Mouse (Mus musculus) forebrain, embryonic 14.5 days (tissue): ENCODE measurements around the gene Slamf7. TPM values are rescaled to one million over a fixed set of nuclear protein-coding genes. Genes with fewer than 3 reads are reported as not detected.

ENCODE experiments used
- ATAC-seq: fragments of 200-750 bp; cut with Nextera tagmentation; 2 replicates; pipeline ENCODE4 v1.8.0; 2017; ENCODE audit warnings: mild to moderate bottlenecking, moderate library complexity
- DNase-seq: peaks from one replicate; pipeline ENCODE4 v3.0.0-alpha.2; 2015; ENCODE audit warnings: low spot score
- H3K27ac ChIP-seq: fragments of 300-500 bp; sonication (generic); 2 replicates; pipeline ENCODE4 v1.5.1; 2014; ENCODE audit warnings: low read depth, mild to moderate bottlenecking, control low read depth, low read length, moderate library complexity
- H3K27me3 ChIP-seq: fragments of 300-500 bp; sonication (generic); replicated peaks from 2 replicates; pipeline ENCODE4 v1.6.1; 2014; ENCODE audit warnings: low read length, control low read depth, mixed read lengths; ENCODE audit not compliant: control insufficient read depth, insufficient read depth
- H3K36me3 ChIP-seq: fragments of 300-500 bp; sonication (generic); 2 replicates; pipeline ENCODE4 v1.6.1; 2014; ENCODE audit warnings: low read length, control low read depth; ENCODE audit not compliant: control insufficient read depth, insufficient read depth
- H3K4me1 ChIP-seq: fragments of 300-500 bp; sonication (generic); 2 replicates; pipeline ENCODE4 v1.6.1; 2014; ENCODE audit warnings: antibody characterized with exemption, low read length, control low read depth; ENCODE audit not compliant: control insufficient read depth, insufficient read depth
- H3K4me2 ChIP-seq: fragments of 300-500 bp; sonication (generic); 2 replicates; pipeline ENCODE4 v1.6.1; 2014; ENCODE audit warnings: mild to moderate bottlenecking, control low read depth, low read length
- H3K4me3 ChIP-seq: fragments of 300-500 bp; sonication (generic); 2 replicates; pipeline ENCODE4 v1.5.1; 2014; ENCODE audit warnings: low read depth, low read length, control low read depth
- H3K9ac ChIP-seq: fragments of 300-500 bp; sonication (generic); 2 replicates; pipeline ENCODE4 v1.6.1; 2014; ENCODE audit warnings: mild to moderate bottlenecking, low read length, control low read depth, moderate library complexity
- H3K9me3 ChIP-seq: fragments of 300-500 bp; sonication (generic); replicated peaks from 2 replicates; pipeline ENCODE4 v1.6.1; 2016; ENCODE audit warnings: low read length, control low read depth, mixed read lengths; ENCODE audit not compliant: control insufficient read depth
- WGBS: fragments of 180-500 bp; shearing (Covaris S2); extraction: QIAGEN DNeasy Blood & Tissue Kit; methylation state at CpG from one replicate; pipeline ENCODE4 v1.1.7; 2014; 5-methylcytosine and 5-hydroxymethylcytosine counted together
- microRNA-seq: library from miRNA; unstranded; fragments of <30 nt; microRNA quantifications from one replicate; pipeline ENCODE4, GENCODE M21; 2016
- polyA plus RNA-seq: library from polyadenylated mRNA; unstranded; fragments of >200 nt; fragmentation: Nextera tagmentation; extraction: Ambion mirVana; gene quantifications from 2 replicates; pipeline ENCODE4 v1.2.1, GENCODE M21; 2014

The Slamf7 gene
- polyA plus RNA-seq, 1 experiment from 2014 or later: not detected

- DNase-seq: no peak
- Histone ChIP-seq H3K4me1 (no peaks in the 10 kb centered on the region), H3K4me2 (no peak overlapping the region), H3K27ac (no peak overlapping the region), H3K9ac (no peak overlapping the region), H3K27me3 (no peaks in the 10 kb centered on the region), H3K36me3 (no peaks in the 10 kb centered on the region), H3K4me3 (no peak overlapping the region), H3K9me3 (no peaks in the 10 kb centered on the region)
- ATAC-seq: no peak
- WGBS: 84% methylated on average over 2 of the region's 2 CpGs
Observed at GRCm38 (mm10) chr1:171610026-171610425, 42.8 kb downstream of the Slamf7 start.

GRCm38 (mm10) chr1:171607176-171607575 is 45.7 kb downstream of the Slamf7 start, which contains the start of gene Ly9:
TSS of gene Ly9 (minus strand) at chr1:171607410.
- no peaks in the 10 kb centered on the region for H3K4me1 ChIP-seq
- H3K27ac ChIP-seq: no peak within 1 kb of the TSS
- ATAC-seq (no peak), DNase-seq (no peak)
- no peak within 1 kb of the TSS for H3K4me2 ChIP-seq
- WGBS: 88% methylated on average over 9 of the region's 9 CpGs
- no peak within 1 kb of the TSS for H3K4me3 ChIP-seq
- H3K9ac ChIP-seq: no peak within 1 kb of the TSS
- H3K36me3 ChIP-seq: no peaks in the 10 kb centered on the region
- H3K9me3 ChIP-seq: no peaks in the 10 kb centered on the region
- H3K27me3 ChIP-seq: no peaks in the 10 kb centered on the region

- Histone ChIP-seq H3K36me3 (no peaks in the 10 kb centered on the region), H3K4me2 (no peak overlapping the region), H3K4me3 (no peak overlapping the region), H3K9ac (no peak overlapping the region), H3K27ac (no peak overlapping the region), H3K9me3 (no peaks in the 10 kb centered on the region), H3K4me1 (no peaks in the 10 kb centered on the region), H3K27me3 (no peaks in the 10 kb centered on the region)
- WGBS: 76% methylated on average over 3 of the region's 3 CpGs
- DNase-seq (no peak), ATAC-seq (no peak)
Observed at GRCm38 (mm10) chr1:171606656-171607055, 46.2 kb downstream of the Slamf7 start.

GRCm38 (mm10) chr1:171604686-171605085 is 48.1 kb downstream of the Slamf7 start:
- Histone ChIP-seq H3K9me3 (no peaks in the 10 kb centered on the region), H3K27ac (no peak overlapping the region), H3K36me3 (no peaks in the 10 kb centered on the region), H3K4me3 (no peak overlapping the region), H3K4me1 (no peaks in the 10 kb centered on the region), H3K4me2 (no peak overlapping the region), H3K9ac (no peak overlapping the region), H3K27me3 (no peaks in the 10 kb centered on the region)
- WGBS: 85% methylated on average over 3 of the region's 3 CpGs
- DNase-seq (no peak), ATAC-seq (no peak)

DNA sequence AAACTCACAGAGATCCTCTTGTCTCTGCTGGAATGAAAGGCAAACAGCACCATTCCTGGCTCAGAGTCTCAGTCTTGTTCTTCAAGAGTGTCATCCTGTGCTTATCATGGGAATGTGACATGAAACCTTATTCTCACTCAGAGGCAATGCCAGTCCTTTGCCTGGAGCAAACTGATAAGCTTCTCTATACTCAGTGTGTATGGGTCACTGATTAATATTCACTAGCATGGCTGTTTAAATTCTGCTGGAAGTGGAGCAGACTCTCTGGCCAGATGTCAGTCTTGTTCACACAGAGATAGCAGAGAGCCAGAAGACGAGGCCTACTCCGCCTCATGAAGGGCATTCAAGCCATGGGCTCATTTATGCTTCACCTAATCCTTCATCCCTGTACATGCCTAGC is 68.3 kb downstream of the Slamf7 start:
- Histone ChIP-seq H3K4me2 (no peak overlapping the region), H3K9ac (no peak overlapping the region), H3K36me3 (no peaks in the 10 kb centered on the region), H3K9me3 (no peaks in the 10 kb centered on the region), H3K27me3 (no peaks in the 10 kb centered on the region), H3K4me1 (no peaks in the 10 kb centered on the region), H3K27ac (no peak overlapping the region), H3K4me3 (no peak overlapping the region)
- no peak for DNase-seq
- no peak for ATAC-seq
- 93% methylated on average over 2 of the region's 2 CpGs for WGBS

Small RNAs within 50 kb of the gene (microRNA-seq; reads per million reads assigned to microRNA genes)
- not detected for gene Mir7683

Other genes with a start within 250 kb of the Slamf7 start
- gene Usf1, start 241.7 kb downstream of the Slamf7 start, polyA plus RNA-seq: 212 and 263 TPM in 2 replicates
- gene Tstd1, start 234.2 kb downstream of the Slamf7 start, polyA plus RNA-seq: 4.5 and 4.8 TPM in 2 replicates
- gene F11r, start 215.5 kb downstream of the Slamf7 start, polyA plus RNA-seq: 3.0 and 6.9 TPM in 2 replicates
- gene Alyref2, start 149.6 kb downstream of the Slamf7 start, polyA plus RNA-seq: 24.3 and 26.1 TPM in 2 replicates
- gene Itln1, start 117.7 kb downstream of the Slamf7 start, polyA plus RNA-seq: not detected in 2 replicates
- not detected in 2 replicates for gene Cd244a, start 93.8 kb downstream of the Slamf7 start, polyA plus RNA-seq
- gene Ly9, start 45.6 kb downstream of the Slamf7 start, polyA plus RNA-seq: 0.10 TPM in 1 of 2 replicates, not detected in the other
- 0.90 and 1.1 TPM in 2 replicates for gene Cd48, start 29.0 kb upstream of the Slamf7 start, polyA plus RNA-seq
- 0.22 TPM in 2 replicates for gene Slamf1, start 114.1 kb upstream of the Slamf7 start, polyA plus RNA-seq
- 1.2 and 1.4 TPM in 2 replicates for gene Cd84, start 186.7 kb upstream of the Slamf7 start, polyA plus RNA-seq
- gene Gm10521, start 242.6 kb upstream of the Slamf7 start, polyA plus RNA-seq: not detected in 2 replicates